Mouse (Mus musculus): ENCODE results near the gene Pam.
"Not testable (repeated sequence)": the region's sequence is repeated elsewhere in the genome, so short reads cannot be mapped to it uniquely, and the experiment has no call there.

The Pam gene

GRCm38 (mm10) chr1:98038252-98038651, 57.2 kb downstream of the Pam start:
- no peak for DNase-seq (ENCODE audit: low spot score in 2 of 2)

GRCm38 (mm10) chr1:98035736-98036135, 59.7 kb downstream of the Pam start:
- DNase-seq (ENCODE audit: low spot score in 2 of 2), result no peak

- DNase-seq (ENCODE audit: low spot score in 2 of 2), result peak; percentile 67 to 79
These were observed 63.6 kb downstream of the Pam start for GRCm38 (mm10) chr1:98031802-98032201.

GRCm38 (mm10) chr1:98029025-98029424, 66.4 kb downstream of the Pam start:
- DNase-seq (ENCODE audit: low spot score in 2 of 2), result no peak

GRCm38 (mm10) chr1:98028468-98028867, 67.0 kb downstream of the Pam start:
- DNase-seq (ENCODE audit: low spot score in 2 of 2), result no peak

GRCm38 (mm10) chr1:98027959-98028358, 67.5 kb downstream of the Pam start:
- DNase-seq (ENCODE audit: low spot score in 2 of 2), result no peak

GRCm38 (mm10) chr1:98025924-98026640, 69.4 kb downstream of the Pam start:
- no peak for DNase-seq (ENCODE audit: low spot score in 2 of 2)

GRCm38 (mm10) chr1:98023866-98024265, 71.6 kb downstream of the Pam start:
- DNase-seq (ENCODE audit: low spot score in 2 of 2), result no peak

GRCm38 (mm10) chr1:98018987-98019386, 76.5 kb downstream of the Pam start:
- DNase-seq (ENCODE audit: low spot score in 2 of 2), result no peak

GRCm38 (mm10) chr1:98016004-98016848, 79.2 kb downstream of the Pam start:
- DNase-seq (ENCODE audit: low spot score in 2 of 2), result no peak

GRCm38 (mm10) chr1:98015564-98015963, 79.9 kb downstream of the Pam start:
- no peak for DNase-seq (ENCODE audit: low spot score in 2 of 2)

GRCm38 (mm10) chr1:98002561-98003425, 92.7 kb downstream of the Pam start:
- DNase-seq (ENCODE audit: low spot score in 2 of 2), result peak; percentile 55 to 59

- no peak for DNase-seq (ENCODE audit: low spot score in 2 of 2)
These were observed 96.0 kb downstream of the Pam start for GRCm38 (mm10) chr1:97999465-97999864.

GRCm38 (mm10) chr1:97998961-97999360, 96.5 kb downstream of the Pam start:
- not testable (repeated sequence) for DNase-seq (ENCODE audit: low spot score in 2 of 2)

- DNase-seq (ENCODE audit: low spot score in 2 of 2), result no peak
These were observed 98.4 kb downstream of the Pam start for GRCm38 (mm10) chr1:97997088-97997487.

- no peak for DNase-seq (ENCODE audit: low spot score in 2 of 2)
These were observed 103.5 kb downstream of the Pam start for GRCm38 (mm10) chr1:97991976-97992375.

- DNase-seq (ENCODE audit: low spot score in 2 of 2), result no peak
These were observed 112.3 kb downstream of the Pam start for GRCm38 (mm10) chr1:97983189-97983588.

- DNase-seq (ENCODE audit: low spot score in 2 of 2), result no peak
These were observed 116.0 kb downstream of the Pam start for GRCm38 (mm10) chr1:97979422-97979821.

- DNase-seq (ENCODE audit: low spot score in 2 of 2), result no peak
These were observed 117.9 kb downstream of the Pam start for GRCm38 (mm10) chr1:97977521-97977920.

GRCm38 (mm10) chr1:97976873-97977473, 118.5 kb downstream of the Pam start:
- peak; percentile 51 to 58 for DNase-seq (ENCODE audit: low spot score in 2 of 2)

- DNase-seq (ENCODE audit: low spot score in 2 of 2), result no peak
These were observed 119.4 kb downstream of the Pam start for GRCm38 (mm10) chr1:97976072-97976471.

- no peak for DNase-seq (ENCODE audit: low spot score in 2 of 2)
These were observed 120.5 kb downstream of the Pam start for GRCm38 (mm10) chr1:97974968-97975367.
